Mouse (Mus musculus) kidney, postnatal 25 days (tissue): ENCODE data around the gene 1700006A11Rik.
"Not testable (repeated sequence)": the region's sequence is repeated elsewhere in the genome, so short reads cannot be mapped to it uniquely, and the experiment has no call there.

ENCODE experiments used
- DNase-seq, 2 experiments: peaks; one replicate each; pipeline ENCODE4 v3.0.0; 2021; ENCODE audit warnings: mixed read lengths in 2 of 2

Gene 1700006A11Rik

DNA sequence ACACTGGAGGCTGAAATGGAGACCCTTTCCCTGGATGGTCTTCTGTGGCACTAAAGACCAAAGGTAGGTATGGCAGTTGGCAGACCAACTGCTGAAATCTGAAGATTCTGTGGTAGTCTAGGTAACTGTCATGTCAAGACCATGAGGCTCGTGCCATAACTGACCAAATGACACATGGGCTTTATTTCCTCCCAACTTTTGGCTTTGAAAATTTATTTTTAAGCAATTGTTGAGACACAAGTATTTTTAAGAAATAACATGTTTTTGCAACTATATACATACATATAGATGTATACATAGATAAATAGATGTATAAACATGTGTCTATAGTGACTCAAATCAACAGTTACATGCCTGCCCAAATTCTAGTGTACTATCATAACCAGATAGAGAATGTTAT is at the start of gene 1700006A11Rik:
1700006A11Rik (minus strand) TSS at position 101 of the 400 bp plus-strand sequence.
- DNase-seq: no peak

DNA sequence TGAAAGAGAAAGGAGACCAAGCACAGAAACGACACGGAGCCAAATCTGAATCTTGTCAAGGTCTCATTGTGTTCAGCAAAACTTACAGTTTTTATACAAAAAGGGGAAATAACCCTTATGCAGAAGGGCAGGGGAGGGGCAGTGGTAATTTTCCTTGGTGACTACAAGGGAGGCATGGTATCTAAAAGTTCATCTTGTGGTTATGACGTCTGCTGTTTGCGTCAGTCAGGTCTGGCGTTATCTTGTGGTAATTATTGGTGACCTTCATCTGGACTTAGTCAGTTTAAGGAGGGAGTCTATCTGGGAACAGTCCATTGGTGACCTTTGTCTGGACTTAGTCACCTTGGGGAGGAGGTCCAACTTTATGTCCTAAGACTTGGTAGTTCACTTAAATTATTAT is 48.5 kb upstream of the 1700006A11Rik start:
- DNase-seq: not testable (repeated sequence)

DNA sequence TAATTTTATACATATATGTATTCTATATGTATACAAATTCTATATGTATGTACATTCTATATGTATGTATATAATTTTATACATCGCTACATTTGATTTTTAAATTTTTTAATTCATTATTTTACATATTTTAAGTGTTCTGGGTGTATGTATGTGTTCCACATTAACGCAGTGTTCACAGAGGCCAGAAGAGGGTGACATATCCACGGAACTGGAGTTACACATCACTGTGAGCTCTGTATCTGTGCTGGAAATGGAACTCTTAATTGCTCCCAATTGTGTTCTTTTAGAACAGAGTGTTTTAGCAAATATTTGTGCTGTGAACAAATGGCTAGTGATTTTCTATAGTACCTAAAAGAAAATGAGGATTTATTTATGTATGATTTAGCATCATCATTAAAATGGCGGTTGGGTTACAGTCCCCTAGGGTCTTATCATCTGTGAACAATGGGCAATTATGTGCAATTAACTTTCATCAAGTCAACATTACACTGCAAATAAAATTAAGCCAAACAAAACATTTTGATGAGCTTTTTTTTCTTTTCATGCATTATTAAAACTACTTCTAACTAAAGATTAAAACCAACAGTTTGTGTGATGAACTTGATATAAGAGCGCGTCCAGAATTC is 40.4 kb upstream of the 1700006A11Rik start:
- DNase-seq: no peak

DNA sequence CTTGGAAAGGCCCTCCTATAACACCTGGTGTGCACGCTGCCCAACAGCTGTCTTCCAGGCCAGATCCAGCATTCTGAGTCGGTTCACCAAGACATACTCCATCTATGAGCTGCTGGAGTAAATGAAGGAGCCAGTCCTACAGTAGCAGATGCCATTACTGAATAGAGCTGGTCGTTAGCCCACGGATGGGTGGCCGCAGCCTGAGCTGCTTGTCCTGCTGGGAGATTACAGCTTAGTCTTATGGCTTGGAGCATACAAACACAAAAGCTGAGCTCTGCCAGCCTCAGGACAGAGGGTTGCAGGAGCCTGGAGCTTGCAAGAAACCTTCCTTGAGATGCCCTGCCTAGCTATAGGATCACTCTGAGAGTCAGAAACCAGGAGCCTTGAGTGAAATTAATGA is 33.6 kb downstream of the 1700006A11Rik start:
- no peak for DNase-seq

DNA sequence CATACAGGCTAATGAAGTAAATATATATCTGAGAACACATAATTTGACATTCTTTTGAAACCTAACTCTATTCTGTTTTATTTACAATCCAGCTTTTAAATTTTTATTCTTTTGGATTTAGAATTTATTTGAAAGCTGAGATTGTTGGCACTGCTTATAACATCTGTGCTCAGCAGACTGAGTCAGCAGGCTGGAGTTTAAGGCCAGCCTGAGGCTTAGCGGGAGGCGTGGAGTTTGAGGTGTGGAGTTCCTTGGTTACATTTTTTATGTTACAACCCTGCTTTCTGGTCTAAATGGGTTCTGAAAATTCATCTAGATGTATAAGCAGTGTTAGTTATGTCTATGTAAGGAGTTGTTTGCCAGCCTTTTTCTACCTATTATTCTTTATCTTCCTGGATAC is 35.7 kb downstream of the 1700006A11Rik start:
- no peak for DNase-seq

DNA sequence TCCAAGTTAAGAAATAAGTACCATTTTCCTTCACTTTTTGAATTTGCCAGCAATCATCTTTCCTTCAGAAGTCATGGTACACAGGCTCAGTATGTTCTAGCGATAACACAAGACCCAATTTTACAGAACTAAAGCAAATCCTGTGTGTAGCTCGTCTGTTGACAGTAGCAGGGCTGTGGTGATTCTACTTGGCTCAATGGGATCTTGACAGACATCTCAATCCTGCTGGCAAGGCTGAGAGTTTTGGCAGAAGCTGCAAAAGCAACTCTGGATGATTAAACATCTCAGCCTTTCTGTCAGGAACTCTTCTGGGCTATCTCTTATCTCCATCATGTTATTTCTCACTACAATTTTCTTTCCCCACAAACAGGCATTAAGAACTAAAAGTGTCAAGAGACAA is 36.2 kb downstream of the 1700006A11Rik start:
- DNase-seq: no peak

DNA sequence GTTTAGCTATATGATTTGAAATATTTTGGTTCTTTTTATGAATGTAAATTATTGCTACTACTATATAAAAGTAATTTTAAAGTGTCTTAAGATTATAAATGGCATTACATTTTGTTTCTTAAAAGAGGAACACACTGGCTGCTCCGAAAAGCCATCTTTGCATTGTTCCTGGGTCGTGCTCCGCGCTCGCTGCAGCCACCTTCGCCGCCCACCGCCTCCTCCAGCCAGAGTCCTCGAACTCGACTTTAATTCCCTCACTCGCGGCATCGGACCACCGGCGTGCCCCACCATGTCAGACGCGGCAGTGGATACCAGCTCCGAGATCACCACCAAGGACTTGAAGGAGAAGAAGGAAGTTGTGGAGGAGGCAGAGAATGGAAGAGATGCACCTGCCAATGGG is 40.5 kb downstream of the 1700006A11Rik start:
- DNase-seq: not testable (repeated sequence)

DNA sequence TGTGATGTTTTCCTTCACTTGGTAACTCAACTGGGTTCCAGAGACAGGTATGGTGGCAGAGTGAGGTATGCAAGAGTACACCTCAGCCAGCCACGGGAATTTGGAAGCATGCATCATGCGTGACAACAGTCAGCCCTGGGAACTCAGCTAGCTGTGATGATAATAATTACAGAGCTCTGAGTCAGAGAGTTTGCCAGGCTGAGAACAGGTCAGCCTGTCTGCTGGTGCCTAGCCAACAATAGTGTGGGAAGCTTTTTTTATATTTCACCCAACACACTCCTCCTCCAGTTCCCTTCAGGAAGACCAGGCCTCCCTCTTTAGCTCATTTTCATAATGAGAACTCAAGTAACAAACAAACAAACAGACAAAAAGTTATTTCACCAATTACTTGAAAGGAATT is 53.8 kb downstream of the 1700006A11Rik start:
- DNase-seq: no peak

DNA sequence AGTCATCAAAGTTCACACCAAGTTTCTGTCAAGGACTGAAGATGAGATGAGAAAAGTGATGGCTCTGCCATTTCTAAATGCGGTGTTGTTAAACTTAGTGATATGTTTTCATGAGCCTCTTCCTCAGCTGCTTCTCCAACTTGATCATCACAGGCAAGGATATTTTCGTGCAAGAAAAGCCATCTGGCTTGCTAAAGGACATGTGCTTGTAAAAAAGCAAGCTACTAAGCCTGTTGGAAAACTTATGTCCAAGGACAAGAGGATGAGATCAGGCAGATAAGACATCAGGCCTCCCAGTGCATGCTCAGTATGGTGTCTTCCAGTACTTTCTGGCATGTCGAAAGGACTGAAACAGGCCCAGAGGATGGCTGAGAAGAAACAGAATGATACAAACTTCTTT is 68.3 kb downstream of the 1700006A11Rik start:
- no peak for DNase-seq
